Mouse (Mus musculus) left cerebral cortex, postnatal 36 days (tissue): ENCODE measurements around the gene Mmp2. TPM values are rescaled to one million over a fixed set of nuclear protein-coding genes. Genes with fewer than 3 reads are reported as not detected.
"Not testable (repeated sequence)": the region's sequence is repeated elsewhere in the genome, so short reads cannot be mapped to it uniquely, and the experiment has no call there.

ENCODE experiments used
- DNase-seq, 2 experiments: peaks; one replicate each; pipeline ENCODE4 v3.0.0; 2021 to 2022; ENCODE audit warnings: low spot score in 2 of 2, mixed read lengths in 1 of 2
- intact Hi-C: fragments of 180-260 bp; cut with DNase I; formaldehyde crosslinking; loops from one replicate; pipeline ENCODE4 v1.15.1; 2025
- total RNA-seq, 2 experiments: library from RNA; stranded (reverse); gene quantifications; 2 replicates each; pipeline ENCODE4 v1.2.3; 2021

Gene Mmp2
- total RNA-seq, result 1 to 10 TPM; 2.4 TPM

DNA sequence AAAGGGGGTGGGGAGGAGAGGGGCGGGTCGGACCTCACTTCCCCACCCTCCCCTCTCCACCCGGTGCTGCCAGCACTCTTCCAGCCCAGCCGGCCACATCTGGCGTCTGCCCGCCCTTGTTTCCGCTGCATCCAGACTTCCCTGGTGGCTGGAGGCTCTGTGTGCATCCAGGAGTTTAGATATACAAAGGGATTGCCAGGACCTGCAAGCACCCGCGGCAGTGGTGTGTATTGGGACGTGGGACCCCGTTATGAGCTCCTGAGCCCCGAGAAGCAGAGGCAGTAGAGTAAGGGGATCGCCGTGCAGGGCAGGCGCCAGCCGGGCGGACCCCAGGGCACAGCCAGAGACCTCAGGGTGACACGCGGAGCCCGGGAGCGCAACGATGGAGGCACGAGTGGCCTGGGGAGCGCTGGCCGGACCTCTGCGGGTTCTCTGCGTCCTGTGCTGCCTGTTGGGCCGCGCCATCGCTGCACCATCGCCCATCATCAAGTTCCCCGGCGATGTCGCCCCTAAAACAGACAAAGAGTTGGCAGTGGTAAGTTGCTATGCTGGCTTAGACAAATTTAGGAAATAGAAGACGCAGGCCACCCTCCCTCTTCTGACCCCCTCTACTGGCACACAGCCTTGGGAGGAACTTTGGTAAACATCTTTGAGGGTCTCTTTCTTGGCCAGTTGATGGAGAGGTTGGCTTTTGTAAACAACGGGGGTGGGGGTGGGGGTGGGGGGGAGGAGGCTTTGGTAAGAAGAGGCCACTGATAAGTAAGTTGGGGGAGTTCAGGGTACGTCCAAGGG is at the start of gene Mmp2:
Mmp2 (plus strand) TSS at position 49 of the 792 bp plus-strand sequence.
- DNase-seq, result no peak
- intact Hi-C loops, result no loop called here

DNA sequence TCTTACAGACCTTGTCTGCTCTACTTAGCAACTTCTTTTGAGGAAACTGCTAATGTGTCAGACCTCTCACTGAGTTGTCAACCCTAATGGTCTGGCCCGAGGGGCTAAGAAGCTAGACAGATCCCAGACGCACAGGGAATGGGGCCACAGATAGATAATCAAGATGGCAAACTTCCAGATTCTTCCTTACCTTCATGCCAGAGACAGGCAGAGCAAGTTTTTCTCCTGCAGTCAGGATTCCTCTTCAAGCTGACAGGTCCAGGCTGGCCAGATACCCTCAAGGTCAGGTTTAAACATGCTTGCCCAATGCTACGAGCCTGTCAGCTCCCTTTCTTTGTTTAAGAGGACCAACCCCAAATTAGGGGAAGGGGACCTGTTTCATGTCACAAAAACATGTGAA is 46.1 kb upstream of the Mmp2 start:
- DNase-seq, result no peak
- intact Hi-C loops, result no loop called here

DNA sequence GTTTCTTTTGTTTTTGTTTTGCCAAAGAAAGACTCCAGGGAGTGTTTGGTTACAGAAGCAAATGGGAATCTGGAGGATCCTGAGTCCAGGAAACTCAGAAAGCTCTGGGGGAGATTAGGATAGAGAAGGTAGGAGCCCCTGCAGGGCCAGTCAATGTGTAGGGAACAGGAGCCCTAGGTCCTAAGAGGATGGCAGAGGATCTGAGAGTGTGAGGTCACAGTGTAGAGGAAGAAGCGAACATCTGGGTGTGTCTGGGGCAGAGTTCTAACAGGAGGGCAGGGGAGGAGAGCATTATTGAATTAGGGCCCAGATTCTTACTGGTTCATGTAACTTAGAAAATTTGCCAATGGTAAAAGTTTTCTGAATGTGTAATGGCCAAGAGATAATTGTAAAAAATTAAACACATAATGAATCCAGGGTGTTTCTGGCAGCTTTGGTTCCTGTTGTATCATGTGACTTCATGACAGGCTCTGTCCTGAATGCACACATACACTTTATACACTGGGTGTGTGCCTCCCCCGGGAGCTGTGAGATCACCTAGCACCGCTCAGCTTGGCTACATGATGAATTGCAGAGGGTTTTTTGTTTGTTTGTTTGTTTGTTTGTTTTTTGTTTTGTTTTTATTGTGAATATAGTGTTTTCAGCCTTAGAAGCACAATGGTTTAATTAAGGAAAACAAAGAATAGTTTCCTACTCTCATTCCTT is 43.0 kb upstream of the Mmp2 start:
- no peak for DNase-seq
- intact Hi-C loops, result no loop called here

- intact Hi-C loops, result no loop called here
- DNase-seq, result no peak
These were observed 36.3 kb upstream of the Mmp2 start for GRCm38 (mm10) chr8:92790835-92791234.

DNA sequence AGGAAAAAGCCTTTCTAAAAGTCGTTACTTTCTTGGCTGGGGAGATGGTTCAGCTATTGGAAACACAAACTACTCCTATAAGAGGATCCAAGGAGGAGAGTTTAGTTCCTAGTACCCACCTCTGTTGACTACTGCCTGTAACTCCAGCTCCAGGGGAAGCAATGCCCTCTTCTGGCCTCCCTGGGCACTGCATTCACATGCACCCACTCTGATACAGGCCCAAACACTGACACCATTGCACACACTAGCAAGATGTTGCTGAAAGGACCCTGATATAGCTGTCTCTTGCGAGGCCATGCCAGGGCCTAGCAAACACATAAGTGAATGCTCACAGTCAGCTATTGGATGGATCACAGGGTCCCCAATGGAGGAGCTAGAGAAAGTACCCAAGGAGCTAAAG is 35.1 kb upstream of the Mmp2 start:
- intact Hi-C loops, DNase-seq: not testable (repeated sequence)

GRCm38 (mm10) chr8:92793852-92794580 is 33.1 kb upstream of the Mmp2 start:
- DNase-seq, result no peak
- intact Hi-C loops, result no loop called here

- intact Hi-C loops, result no loop called here
- DNase-seq, result no peak
These were observed 29.6 kb upstream of the Mmp2 start for GRCm38 (mm10) chr8:92797527-92797931.

- DNase-seq, result no peak
- intact Hi-C loops, result no loop called here
These were observed 27.7 kb upstream of the Mmp2 start for GRCm38 (mm10) chr8:92799406-92799805.

DNA sequence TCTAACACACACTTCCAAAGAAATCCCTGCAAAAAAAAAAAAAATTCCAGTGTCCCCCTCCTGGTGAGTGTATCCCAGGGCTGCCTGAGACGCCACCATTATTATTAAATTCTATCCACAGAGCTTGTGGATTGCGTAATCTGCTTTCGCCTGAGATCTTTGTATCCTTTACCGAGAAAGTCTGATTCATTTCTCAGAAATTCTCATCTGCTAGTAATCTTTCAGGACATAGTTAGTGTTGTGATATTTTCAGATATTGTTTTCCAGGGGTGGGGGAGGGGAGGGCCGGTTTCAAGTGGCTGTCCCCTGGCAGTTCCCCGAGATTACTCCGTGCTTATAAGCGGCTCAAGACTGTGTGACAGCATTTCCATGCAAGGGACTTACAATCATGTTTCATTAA is 25.9 kb upstream of the Mmp2 start:
- DNase-seq, result no peak
- intact Hi-C loops, result no loop called here

- DNase-seq, result no peak
- intact Hi-C loops, result no loop called here
These were observed 24.5 kb upstream of the Mmp2 start for GRCm38 (mm10) chr8:92802591-92802990.

GRCm38 (mm10) chr8:92812773-92813172 is 14.3 kb upstream of the Mmp2 start:
- intact Hi-C loops, result no loop called here
- DNase-seq, result no peak

- no peak for DNase-seq
- intact Hi-C loops, result no loop called here
These were observed 11.4 kb upstream of the Mmp2 start for GRCm38 (mm10) chr8:92815661-92816060.

DNA sequence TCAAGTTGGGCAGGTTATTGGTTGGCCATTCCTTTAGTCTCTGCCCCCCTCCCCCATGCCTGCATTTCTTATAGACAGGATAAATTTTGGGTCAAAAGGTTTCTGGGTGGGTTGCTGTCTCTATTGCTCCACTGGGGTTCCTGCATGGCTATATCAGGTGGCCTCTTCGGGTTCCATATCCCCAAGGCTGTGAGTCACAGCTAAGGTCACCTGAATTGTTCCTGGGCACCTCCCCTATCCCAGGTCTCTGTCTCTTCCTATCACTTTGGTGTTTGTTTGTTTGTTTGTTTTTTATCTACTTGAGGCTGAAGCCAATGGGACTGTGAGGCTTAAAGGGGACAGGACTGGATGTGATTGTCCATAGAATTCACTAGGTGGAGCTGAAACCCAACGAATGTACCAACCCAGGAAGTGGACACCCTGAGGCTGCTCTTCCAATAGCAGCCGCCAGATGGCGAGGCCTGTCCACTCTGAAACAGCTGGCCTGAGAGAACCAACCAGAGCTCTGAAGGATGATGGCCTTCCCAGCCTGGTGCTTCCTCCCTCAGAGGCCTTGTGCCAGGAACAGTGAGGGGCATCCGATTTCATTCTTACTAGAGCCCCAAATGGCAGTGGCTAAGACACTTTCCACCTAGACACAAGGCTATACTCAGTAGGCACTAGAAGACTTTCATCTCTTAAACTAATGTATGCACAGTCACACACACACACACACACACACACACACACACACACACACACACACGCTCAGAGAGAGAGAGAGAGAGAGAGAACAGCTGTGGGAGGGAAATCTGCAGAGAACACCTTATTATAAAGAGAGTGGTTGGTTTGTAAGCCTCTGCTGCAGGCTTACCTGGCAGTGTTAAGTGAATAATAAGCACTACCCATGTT is 8.9 kb upstream of the Mmp2 start:
- intact Hi-C loops, result loop anchor here (1.0 kb wide), 2 partner anchors 66 to 179 kb away; no protein-coding TSS in a partner anchor
- peak; percentile 87 to 89 for DNase-seq

DNA sequence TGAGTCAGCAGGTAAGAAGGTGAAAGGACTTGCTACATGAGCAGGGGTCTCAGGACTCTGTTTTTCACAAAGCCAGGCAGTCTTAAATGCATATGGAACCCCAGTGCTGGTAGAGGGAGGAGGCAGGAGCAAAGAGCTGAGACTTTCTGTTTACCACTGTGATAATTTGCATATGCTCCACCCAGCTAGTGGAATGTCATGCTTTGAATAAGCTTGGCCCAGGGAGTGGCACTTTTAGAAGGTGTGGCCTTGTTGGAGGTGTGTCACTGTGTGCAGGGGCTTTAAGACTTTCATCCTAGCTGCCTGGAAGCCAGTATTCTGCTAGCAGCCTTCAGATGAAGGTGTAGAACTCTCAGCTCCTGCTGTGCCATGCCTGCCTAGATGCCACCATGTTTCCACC is 5.9 kb upstream of the Mmp2 start:
- DNase-seq, result no peak
- intact Hi-C loops, result no loop called here

DNA sequence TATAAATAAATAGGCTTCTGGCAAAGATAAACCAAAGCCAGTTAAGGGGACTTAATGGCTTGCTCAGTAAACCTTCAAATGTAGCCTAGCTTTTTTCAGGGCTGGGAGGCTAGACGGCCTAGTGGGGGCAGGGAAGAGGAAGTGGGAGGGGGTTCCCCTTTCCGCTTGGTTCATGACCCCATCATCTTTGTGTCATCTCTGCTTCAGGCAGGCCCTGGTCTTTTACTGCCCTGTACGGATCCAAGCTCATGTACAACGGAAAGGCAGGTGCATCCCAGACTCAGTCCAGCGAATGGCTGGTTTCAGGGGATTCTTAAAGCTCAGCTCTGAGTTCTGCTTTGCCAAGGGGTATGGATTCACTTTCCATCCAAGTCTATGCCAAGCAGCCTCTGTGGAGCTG is 4.7 kb upstream of the Mmp2 start:
- DNase-seq, result no peak
- intact Hi-C loops, result no loop called here

GRCm38 (mm10) chr8:92825991-92826390 is 1.1 kb upstream of the Mmp2 start:
- intact Hi-C loops, result no loop called here
- no peak for DNase-seq

DNA sequence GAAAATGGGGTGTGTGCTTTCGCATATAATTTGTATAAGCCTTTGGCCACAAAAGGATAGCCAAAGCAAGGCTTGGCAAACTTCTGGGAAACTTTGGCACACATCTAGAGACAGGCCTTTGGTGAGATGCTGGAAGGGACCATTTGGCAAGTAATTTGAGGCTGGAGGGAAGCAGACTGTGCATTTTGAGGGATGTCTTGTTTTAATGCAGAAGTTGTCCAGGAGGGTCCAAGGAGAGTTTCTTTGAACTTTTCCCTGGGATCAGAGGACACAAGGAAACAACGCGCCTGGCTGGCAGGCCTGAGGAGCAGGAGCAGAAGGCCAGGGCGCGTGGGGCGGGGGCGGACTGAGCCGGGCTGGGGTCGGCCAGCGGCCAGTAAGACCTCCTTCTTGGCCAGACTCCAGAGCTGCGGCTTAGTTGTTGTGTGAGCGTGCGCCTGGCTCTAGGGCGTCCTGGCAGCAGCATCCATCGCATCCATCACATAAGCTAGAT is 1.2 kb downstream of the Mmp2 start:
- peak in 1 of 2 experiments; percentile 6 for DNase-seq
- intact Hi-C loops, result no loop called here

GRCm38 (mm10) chr8:92834065-92834731 is 7.1 kb downstream of the Mmp2 start:
- DNase-seq, result no peak
- intact Hi-C loops, result no loop called here
